Mouse (Mus musculus): ENCODE measurements around the gene Phex.

GRCm38 (mm10) chrX:157180845-157181244 is 234.3 kb downstream of the Phex start:
- TF ChIP-seq ZC3H11A (IDR thresholded peaks at IDR 0.05; ENCODE audit: borderline replicate concordance, low read depth, low read length) (no peak), CHD2 (IDR thresholded peaks at IDR 0.05; ENCODE audit: low read depth, low read length) (no peak), ZNF384 (IDR thresholded peaks at IDR 0.05; ENCODE audit: low read depth, low read length) (no peak), MAFK (IDR thresholded peaks at IDR 0.05; ENCODE audit: insufficient read depth, low read depth, low read length) (no peak)
